Mouse (Mus musculus): ENCODE data around the gene Dnaja3. TPM values are rescaled to one million over a fixed set of nuclear protein-coding genes. Genes with fewer than 3 reads are reported as not detected.

The Dnaja3 gene
- polyA plus RNA-seq, 1 experiment, result 21.3 TPM

- Histone ChIP-seq H3K4me3 (ENCODE audit: insufficient read depth, low read length) (no peak overlapping the region), H3K27ac (ENCODE audit: insufficient read depth, low read depth, low read length) (no peak overlapping the region), H3K4me1 (ENCODE audit: control insufficient read depth, insufficient read depth, low read length) (no peaks in the 10 kb centered on the region)
- no peak for TF ChIP-seq POLR2A (IDR thresholded peaks at IDR 0.05; ENCODE audit: borderline replicate concordance, low read depth, low read length)
Measured at GRCm38 (mm10) chr16:4641119-4641838, 1.5 kb downstream of the Dnaja3 start.

DNA sequence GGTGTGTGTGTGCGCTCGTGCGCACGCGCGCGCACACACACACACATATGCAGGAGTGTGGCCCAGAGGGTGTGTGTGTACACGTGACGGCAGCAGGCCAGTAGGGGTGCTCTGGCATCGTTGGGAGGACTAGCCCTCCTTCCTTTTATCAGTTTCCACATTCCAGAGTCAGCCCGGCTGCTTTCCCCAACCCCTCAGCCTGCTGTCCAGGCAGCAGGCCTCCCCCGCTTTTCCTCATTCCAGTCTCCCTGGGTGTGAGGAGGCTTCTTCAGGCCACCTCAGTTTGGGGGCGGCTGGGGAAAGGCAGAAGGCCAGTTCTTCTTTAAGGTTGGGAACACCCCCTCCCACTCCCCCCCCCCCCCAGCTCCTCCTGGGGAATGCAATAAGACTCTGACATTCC lies 2.4 kb downstream of the Dnaja3 start:
- no peak overlapping the region for H3K27ac ChIP-seq (ENCODE audit: insufficient read depth, low read depth, low read length)
- H3K4me3 ChIP-seq (ENCODE audit: insufficient read depth, low read length), result no peak overlapping the region
- no peaks in the 10 kb centered on the region for H3K4me1 ChIP-seq (ENCODE audit: control insufficient read depth, insufficient read depth, low read length)
- TF ChIP-seq CTCF (IDR thresholded peaks at IDR 0.05; ENCODE audit: low read depth, low read length) (no peak), POLR2A (IDR thresholded peaks at IDR 0.05; ENCODE audit: borderline replicate concordance, low read depth, low read length) (no peak)

DNA sequence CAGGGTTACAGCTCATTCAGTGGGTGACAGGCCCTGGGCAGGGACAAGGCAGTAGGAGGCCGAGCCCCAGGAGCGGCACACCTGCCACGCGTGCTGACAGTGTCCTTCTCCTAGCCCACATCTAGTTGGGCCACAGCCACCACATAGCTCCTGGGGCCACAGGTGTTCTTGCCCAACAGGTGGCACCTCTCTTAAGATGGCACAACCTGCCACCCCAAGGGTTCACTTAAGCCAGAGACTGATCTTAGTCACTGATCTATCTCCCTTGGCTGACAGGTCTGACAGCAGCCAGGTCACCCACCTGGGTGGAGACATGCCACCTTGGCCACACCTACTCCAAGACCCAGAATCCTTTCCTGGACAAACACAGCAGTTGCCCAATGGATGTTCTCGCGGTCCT lies 3.1 kb downstream of the Dnaja3 start:
- TF ChIP-seq POLR2A (IDR thresholded peaks at IDR 0.05; ENCODE audit: borderline replicate concordance, low read depth, low read length) (no peak), CTCF (IDR thresholded peaks at IDR 0.05; ENCODE audit: low read depth, low read length) (no peak)
- Histone ChIP-seq H3K4me3 (ENCODE audit: insufficient read depth, low read length) (no peak overlapping the region), H3K4me1 (ENCODE audit: control insufficient read depth, insufficient read depth, low read length) (no peaks in the 10 kb centered on the region), H3K27ac (ENCODE audit: insufficient read depth, low read depth, low read length) (no peak overlapping the region)

- Histone ChIP-seq H3K27ac (ENCODE audit: insufficient read depth, low read depth, low read length) (no peak overlapping the region), H3K4me3 (ENCODE audit: insufficient read depth, low read length) (no peak overlapping the region), H3K4me1 (ENCODE audit: control insufficient read depth, insufficient read depth, low read length) (no peaks in the 10 kb centered on the region)
- TF ChIP-seq POLR2A (IDR thresholded peaks at IDR 0.05; ENCODE audit: borderline replicate concordance, low read depth, low read length) (no peak), CTCF (IDR thresholded peaks at IDR 0.05; ENCODE audit: low read depth, low read length) (no peak)
Measured at GRCm38 (mm10) chr16:4643670-4644419, 4.1 kb downstream of the Dnaja3 start.

- Histone ChIP-seq H3K4me1 (ENCODE audit: control insufficient read depth, insufficient read depth, low read length) (no peaks in the 10 kb centered on the region), H3K27ac (ENCODE audit: insufficient read depth, low read depth, low read length) (no peak overlapping the region), H3K4me3 (ENCODE audit: insufficient read depth, low read length) (no peak overlapping the region)
- TF ChIP-seq CTCF (IDR thresholded peaks at IDR 0.05; ENCODE audit: low read depth, low read length), result no peak
- no peak for TF ChIP-seq POLR2A (IDR thresholded peaks at IDR 0.05; ENCODE audit: borderline replicate concordance, low read depth, low read length)
Measured at GRCm38 (mm10) chr16:4645867-4646266, 6.1 kb downstream of the Dnaja3 start.

DNA sequence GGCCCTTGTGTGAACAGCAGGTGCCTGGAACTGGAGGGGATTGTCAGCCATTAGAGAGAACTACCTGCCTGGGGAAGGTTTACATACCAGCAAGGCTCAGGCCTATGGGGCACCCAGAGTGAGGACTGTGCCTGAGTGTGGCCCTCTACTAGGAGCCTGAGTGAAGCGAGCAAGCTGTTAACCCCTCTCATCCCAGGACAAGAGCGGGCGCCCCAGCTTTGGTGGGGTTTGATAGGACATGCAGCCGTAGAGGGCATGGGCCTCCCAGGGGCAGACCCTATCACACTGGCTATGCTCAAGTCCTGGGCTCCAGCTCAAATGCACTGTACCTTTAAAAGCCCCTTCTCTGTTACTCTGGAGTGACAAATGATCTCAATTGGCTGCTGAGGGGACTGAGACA lies 7.0 kb downstream of the Dnaja3 start:
- Histone ChIP-seq H3K4me1 (ENCODE audit: control insufficient read depth, insufficient read depth, low read length) (no peaks in the 10 kb centered on the region), H3K27ac (ENCODE audit: insufficient read depth, low read depth, low read length) (no peak overlapping the region), H3K4me3 (ENCODE audit: insufficient read depth, low read length) (no peak overlapping the region)
- no peak for TF ChIP-seq CTCF (IDR thresholded peaks at IDR 0.05; ENCODE audit: low read depth, low read length)
- TF ChIP-seq POLR2A (IDR thresholded peaks at IDR 0.05; ENCODE audit: borderline replicate concordance, low read depth, low read length), result no peak

- no peak overlapping the region for H3K4me3 ChIP-seq (ENCODE audit: insufficient read depth, low read length)
- TF ChIP-seq CTCF (IDR thresholded peaks at IDR 0.05; ENCODE audit: low read depth, low read length) (no peak), POLR2A (IDR thresholded peaks at IDR 0.05; ENCODE audit: borderline replicate concordance, low read depth, low read length) (no peak)
- H3K27ac ChIP-seq (ENCODE audit: insufficient read depth, low read depth, low read length), result no peak overlapping the region
- H3K4me1 ChIP-seq (ENCODE audit: control insufficient read depth, insufficient read depth, low read length), result no peaks in the 10 kb centered on the region
Measured at GRCm38 (mm10) chr16:4647651-4648141, 7.9 kb downstream of the Dnaja3 start.

DNA sequence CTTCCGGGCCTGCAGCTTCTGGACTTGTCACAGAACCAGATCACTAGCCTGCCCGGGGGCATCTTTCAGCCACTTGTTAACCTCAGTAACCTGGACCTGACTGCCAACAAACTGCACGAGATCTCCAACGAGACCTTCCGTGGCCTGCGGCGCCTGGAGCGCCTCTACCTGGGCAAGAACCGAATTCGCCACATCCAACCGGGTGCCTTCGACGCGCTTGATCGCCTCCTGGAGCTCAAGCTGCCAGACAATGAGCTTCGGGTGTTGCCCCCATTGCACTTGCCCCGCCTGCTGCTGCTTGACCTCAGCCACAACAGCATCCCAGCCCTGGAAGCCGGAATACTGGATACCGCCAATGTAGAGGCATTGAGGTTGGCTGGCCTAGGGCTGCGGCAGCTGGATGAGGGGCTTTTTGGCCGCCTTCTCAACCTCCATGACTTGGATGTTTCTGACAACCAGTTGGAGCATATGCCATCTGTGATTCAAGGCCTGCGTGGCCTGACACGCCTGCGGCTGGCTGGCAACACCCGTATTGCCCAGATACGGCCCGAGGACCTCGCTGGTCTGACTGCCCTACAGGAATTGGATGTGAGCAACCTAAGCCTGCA lies 8.7 kb downstream of the Dnaja3 start:
- no peak for TF ChIP-seq POLR2A (IDR thresholded peaks at IDR 0.05; ENCODE audit: borderline replicate concordance, low read depth, low read length)
- no peak for TF ChIP-seq CTCF (IDR thresholded peaks at IDR 0.05; ENCODE audit: low read depth, low read length)
- Histone ChIP-seq H3K4me3 (ENCODE audit: insufficient read depth, low read length) (no peak overlapping the region), H3K27ac (ENCODE audit: insufficient read depth, low read depth, low read length) (no peak overlapping the region), H3K4me1 (ENCODE audit: control insufficient read depth, insufficient read depth, low read length) (no peaks in the 10 kb centered on the region)

- Histone ChIP-seq H3K4me3 (ENCODE audit: insufficient read depth, low read length) (no peak overlapping the region), H3K4me1 (ENCODE audit: control insufficient read depth, insufficient read depth, low read length) (no peaks in the 10 kb centered on the region), H3K27ac (ENCODE audit: insufficient read depth, low read depth, low read length) (no peak overlapping the region)
- TF ChIP-seq POLR2A (IDR thresholded peaks at IDR 0.05; ENCODE audit: borderline replicate concordance, low read depth, low read length) (no peak), CTCF (IDR thresholded peaks at IDR 0.05; ENCODE audit: low read depth, low read length) (no peak)
Measured at GRCm38 (mm10) chr16:4649211-4649610, 9.4 kb downstream of the Dnaja3 start.

DNA sequence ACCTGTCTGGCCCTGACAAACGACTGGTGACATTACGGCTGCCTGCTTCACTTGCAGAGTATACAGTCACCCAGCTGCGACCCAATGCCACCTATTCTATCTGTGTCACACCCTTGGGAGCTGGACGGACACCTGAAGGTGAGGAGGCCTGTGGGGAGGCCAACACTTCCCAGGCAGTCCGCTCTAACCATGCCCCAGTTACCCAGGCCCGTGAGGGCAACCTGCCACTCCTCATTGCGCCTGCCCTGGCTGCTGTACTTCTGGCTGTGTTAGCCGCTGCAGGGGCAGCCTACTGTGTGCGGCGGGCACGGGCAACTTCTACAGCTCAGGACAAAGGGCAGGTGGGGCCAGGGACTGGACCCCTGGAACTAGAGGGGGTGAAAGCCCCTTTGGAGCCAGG lies 9.9 kb downstream of the Dnaja3 start:
- H3K4me1 ChIP-seq (ENCODE audit: control insufficient read depth, insufficient read depth, low read length), result no peaks in the 10 kb centered on the region
- TF ChIP-seq POLR2A (IDR thresholded peaks at IDR 0.05; ENCODE audit: borderline replicate concordance, low read depth, low read length) (no peak), CTCF (IDR thresholded peaks at IDR 0.05; ENCODE audit: low read depth, low read length) (no peak)
- H3K4me3 ChIP-seq (ENCODE audit: insufficient read depth, low read length), result no peak overlapping the region
- no peak overlapping the region for H3K27ac ChIP-seq (ENCODE audit: insufficient read depth, low read depth, low read length)
